Mouse (Mus musculus) hindbrain, embryonic 10.5 days (tissue): ENCODE measurements around the gene Dixdc1. TPM values are rescaled to one million over a fixed set of nuclear protein-coding genes. Genes with fewer than 3 reads are reported as not detected.

Experiments
- DNase-seq: peaks from one replicate; pipeline ENCODE4 v3.0.0-alpha.2; 2017; ENCODE audit warnings: low spot score
- H3K27ac ChIP-seq: fragments of 300-500 bp; sonication (generic); 2 replicates; pipeline ENCODE4 v1.5.1; 2016; ENCODE audit warnings: mild to moderate bottlenecking, moderate library complexity
- H3K27me3 ChIP-seq: fragments of 300-500 bp; sonication (generic); 2 replicates; pipeline ENCODE4 v1.6.1; 2016; ENCODE audit warnings: mild to moderate bottlenecking; ENCODE audit not compliant: poor library complexity, insufficient read depth, severe bottlenecking
- H3K36me3 ChIP-seq: fragments of 300-500 bp; sonication (generic); 2 replicates; pipeline ENCODE4 v1.6.1; 2016; ENCODE audit warnings: mild to moderate bottlenecking, moderate library complexity
- H3K4me1 ChIP-seq: fragments of 300-500 bp; sonication (generic); replicated peaks from 2 replicates; pipeline ENCODE4 v1.6.1; 2016; ENCODE audit warnings: mild to moderate bottlenecking
- H3K4me3 ChIP-seq: fragments of 300-500 bp; sonication (generic); 2 replicates; pipeline ENCODE4 v1.5.1; 2016; ENCODE audit warnings: mild to moderate bottlenecking, moderate library complexity
- H3K9me3 ChIP-seq: fragments of 300-500 bp; sonication (generic); 2 replicates; pipeline ENCODE4 v1.6.1; 2016; ENCODE audit warnings: mild to moderate bottlenecking, moderate library complexity
- WGBS: fragments of 180-500 bp; shearing (Covaris S2); methylation state at CpG from one replicate; pipeline ENCODE4 v1.1.7; 2016; 5-methylcytosine and 5-hydroxymethylcytosine counted together
- polyA plus RNA-seq: library from polyadenylated mRNA; unstranded; fragments of >200 nt; fragmentation: Nextera tagmentation; extraction: Ambion mirVana; gene quantifications from 2 replicates; pipeline ENCODE4 v1.2.1, GENCODE M21; 2016

The Dixdc1 gene
- polyA plus RNA-seq, 1 experiment from 2014 or later = 21.4 TPM

GRCm38 (mm10) chr9:50711337-50711736 lies 28.0 kb downstream of the Dixdc1 start:
- Histone ChIP-seq H3K27ac (no peak overlapping the region), H3K4me1 (no peaks in the 10 kb centered on the region), H3K27me3 (no peaks in the 10 kb centered on the region), H3K9me3 (no peaks in the 10 kb centered on the region), H3K36me3 (peaks cover 13% of the 10 kb centered on the region), H3K4me3 (no peak overlapping the region)
- 89% methylated on average over 4 of the region's 4 CpGs for WGBS
- DNase-seq = no peak

GRCm38 (mm10) chr9:50709108-50709507 lies 30.2 kb downstream of the Dixdc1 start:
- Histone ChIP-seq H3K36me3 (peaks cover 19% of the 10 kb centered on the region), H3K27me3 (no peaks in the 10 kb centered on the region), H3K4me3 (no peak overlapping the region), H3K9me3 (no peaks in the 10 kb centered on the region), H3K27ac (no peak overlapping the region), H3K4me1 (0 out of 2 replicates have a peak, but pooled peaks cover 3% of the 10 kb centered on the region)
- DNase-seq = peak; percentile 48
- WGBS = 38% methylated on average over 2 of the region's 2 CpGs

DNA sequence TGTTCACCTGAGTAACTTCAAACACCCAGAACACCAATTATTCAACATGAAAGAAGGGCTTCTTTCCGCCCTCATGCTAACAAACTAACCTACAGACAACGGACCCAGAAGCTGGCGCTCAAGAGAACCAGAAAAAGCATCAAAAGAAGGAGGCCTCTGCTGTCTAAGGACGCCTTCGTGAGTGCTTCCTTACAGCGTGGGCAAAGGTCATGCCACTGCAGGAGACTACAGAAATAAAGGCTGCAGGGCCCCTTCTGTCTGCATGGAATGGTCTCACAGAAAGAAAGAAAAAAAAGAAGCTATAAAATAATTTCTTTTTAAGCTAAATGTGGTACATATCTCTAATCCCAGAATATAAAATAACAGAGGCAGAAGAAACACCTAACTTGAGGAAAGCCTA lies 34.4 kb downstream of the Dixdc1 start:
- Histone ChIP-seq H3K36me3 (peaks cover 30% of the 10 kb centered on the region), H3K27ac (no peak overlapping the region), H3K4me1 (0 out of 2 replicates have a peak, but pooled peaks cover 3% of the 10 kb centered on the region), H3K9me3 (no peaks in the 10 kb centered on the region), H3K27me3 (peaks cover 24% of the 10 kb centered on the region), H3K4me3 (no peak overlapping the region)
- DNase-seq = no peak
- 45% methylated on average over 6 of the region's 6 CpGs for WGBS

DNA sequence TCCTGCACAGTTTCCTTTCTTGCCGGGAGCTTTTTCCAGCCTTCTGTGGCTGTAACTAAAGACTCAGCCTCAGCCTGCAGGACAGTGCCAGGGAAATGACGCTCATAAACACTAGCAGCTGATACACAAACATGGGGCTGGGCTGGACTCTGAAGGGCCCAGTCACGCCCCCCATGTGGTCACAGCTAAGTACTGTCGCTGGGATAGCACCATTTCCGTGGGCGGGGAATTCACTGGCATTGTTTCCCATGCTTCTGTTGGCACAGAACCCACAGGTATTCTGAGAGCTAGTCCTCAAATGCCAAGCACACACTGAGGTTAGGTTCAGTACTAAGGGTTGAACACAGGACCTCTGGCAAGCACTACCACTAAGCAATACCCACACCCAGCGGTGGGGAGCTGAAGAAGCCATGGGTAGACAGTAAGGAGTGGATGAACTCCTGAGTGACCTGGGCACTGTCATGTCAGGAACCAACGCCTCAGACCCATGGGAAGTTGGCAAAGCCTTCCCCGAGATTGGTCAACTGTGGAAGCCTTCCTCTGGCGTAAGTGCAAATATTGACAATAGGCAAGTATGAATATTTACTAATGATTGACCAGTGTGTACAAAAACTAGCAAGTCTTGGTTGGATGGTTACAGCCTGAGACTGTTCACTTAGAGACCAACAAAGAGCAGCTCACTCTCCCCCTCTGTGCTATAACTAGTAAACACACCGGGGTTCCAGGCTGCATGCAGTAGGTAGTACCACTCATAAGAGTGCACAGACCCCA lies 38.2 kb downstream of the Dixdc1 start:
- Histone ChIP-seq H3K4me3 (no peak overlapping the region), H3K4me1 (peaks cover 38% of the 10 kb centered on the region), H3K36me3 (peaks cover 25% of the 10 kb centered on the region), H3K27me3 (peaks cover 39% of the 10 kb centered on the region), H3K9me3 (no peaks in the 10 kb centered on the region), H3K27ac (no peak overlapping the region)
- WGBS = 71% methylated on average over 11 of the region's 11 CpGs
- DNase-seq = no peak

DNA sequence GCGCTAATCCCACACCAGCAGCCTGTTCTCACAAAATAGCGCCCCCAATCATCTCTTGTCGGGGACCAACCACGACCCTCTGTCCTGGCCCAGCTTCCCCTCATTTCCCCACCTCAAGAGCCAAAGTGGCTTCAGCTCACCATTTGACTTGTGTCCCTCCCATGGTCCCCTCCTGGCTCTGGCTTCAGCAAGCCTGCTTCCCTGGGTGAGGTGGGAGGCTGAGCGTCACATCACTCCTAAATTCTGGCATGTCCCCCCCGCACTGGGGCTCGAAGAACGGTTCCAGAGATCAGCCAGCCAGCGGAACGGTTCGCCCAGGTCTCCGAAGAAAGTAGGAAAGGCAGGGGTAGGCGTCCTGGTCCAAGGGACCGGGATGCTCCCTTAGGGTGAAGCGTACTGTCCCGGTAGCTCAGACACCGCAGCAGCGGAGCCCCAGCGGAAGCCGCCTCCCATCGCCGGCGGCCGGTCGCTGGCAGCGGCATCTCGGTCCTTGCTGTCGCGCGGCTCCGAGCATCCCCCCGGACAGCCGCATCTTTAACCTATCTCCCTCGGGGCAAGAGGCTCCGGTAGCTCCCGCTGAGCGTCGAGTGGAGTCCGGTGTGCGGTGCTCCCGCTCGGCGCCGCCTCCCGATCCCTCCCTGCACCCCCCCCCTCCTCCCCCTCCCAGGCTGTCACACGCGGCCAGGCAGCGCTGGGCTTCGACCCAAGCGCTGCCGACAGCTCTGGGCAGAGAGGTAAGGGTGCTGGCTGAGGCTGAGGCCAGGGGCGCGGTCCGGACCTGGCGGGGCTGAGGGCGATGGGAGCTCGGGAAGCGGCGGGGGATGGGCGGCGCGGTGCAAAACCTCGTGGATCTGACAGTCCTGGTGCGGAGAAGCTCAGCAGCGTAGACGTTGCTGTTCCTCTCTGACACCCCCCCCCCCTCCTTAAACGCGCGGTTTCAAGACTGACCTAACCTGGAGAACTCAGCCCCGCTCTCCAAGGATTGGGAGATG lies 40.6 kb downstream of the Dixdc1 start:
- Histone ChIP-seq H3K9me3 (no peaks in the 10 kb centered on the region), H3K4me3 (peak overlapping the region; percentile 68), H3K27me3 (peaks cover 39% of the 10 kb centered on the region), H3K4me1 (peaks cover 43% of the 10 kb centered on the region), H3K36me3 (peaks cover 28% of the 10 kb centered on the region), H3K27ac (peak overlapping the region; percentile 78)
- WGBS = under 1% methylated on average over 70 of the region's 70 CpGs
- DNase-seq = peak; percentile 58

- Histone ChIP-seq H3K36me3 (peaks cover 30% of the 10 kb centered on the region), H3K27ac (peak overlapping the region; percentile 88), H3K4me3 (peak overlapping the region; percentile 68), H3K9me3 (no peaks in the 10 kb centered on the region), H3K4me1 (peaks cover 54% of the 10 kb centered on the region), H3K27me3 (peaks cover 37% of the 10 kb centered on the region)
- whole genome bisulfite sequencing = under 1% methylated on average over 12 of the region's 12 CpGs
- DNase-seq = peak; percentile 70
These were observed 41.6 kb downstream of the Dixdc1 start for GRCm38 (mm10) chr9:50697706-50698041.

- no peaks in the 10 kb centered on the region for H3K9me3 ChIP-seq
- peaks cover 27% of the 10 kb centered on the region for H3K36me3 ChIP-seq
- peak overlapping the region; percentile 88 for H3K27ac ChIP-seq
- peaks cover 59% of the 10 kb centered on the region for H3K4me1 ChIP-seq
- WGBS = 39% methylated on average over 12 of the region's 12 CpGs
- peak overlapping the region; percentile 68 for H3K4me3 ChIP-seq
- peaks cover 37% of the 10 kb centered on the region for H3K27me3 ChIP-seq
- peak; percentile 43 for DNase-seq
These were observed 42.2 kb downstream of the Dixdc1 start for GRCm38 (mm10) chr9:50696851-50697705.

- H3K4me1 ChIP-seq = peaks cover 61% of the 10 kb centered on the region
These were observed 44.2 kb downstream of the Dixdc1 start for GRCm38 (mm10) chr9:50695153-50695552.

GRCm38 (mm10) chr9:50693631-50694030 lies 45.7 kb downstream of the Dixdc1 start:
- WGBS = 21% methylated on average over 10 of the region's 10 CpGs
- Histone ChIP-seq H3K4me1 (peaks cover 52% of the 10 kb centered on the region), H3K9me3 (no peaks in the 10 kb centered on the region), H3K27ac (peak overlapping the region; percentile 54), H3K27me3 (peaks cover 3% of the 10 kb centered on the region; the same call in 1 of the 2 replicates), H3K4me3 (no peak overlapping the region), H3K36me3 (peaks cover 24% of the 10 kb centered on the region)
- DNase-seq = peak; percentile 50

More at GRCm38 (mm10) chr9:50695153-50695552, 44.2 kb downstream of the Dixdc1 start:
- no peak overlapping the region for H3K4me3 ChIP-seq
- WGBS = 87% methylated on average over 6 of the region's 6 CpGs
- no peak for DNase-seq
- H3K27me3 ChIP-seq = peaks cover 18% of the 10 kb centered on the region
- peaks cover 13% of the 10 kb centered on the region for H3K36me3 ChIP-seq
- no peak overlapping the region for H3K27ac ChIP-seq
- H3K9me3 ChIP-seq = no peaks in the 10 kb centered on the region

DNA sequence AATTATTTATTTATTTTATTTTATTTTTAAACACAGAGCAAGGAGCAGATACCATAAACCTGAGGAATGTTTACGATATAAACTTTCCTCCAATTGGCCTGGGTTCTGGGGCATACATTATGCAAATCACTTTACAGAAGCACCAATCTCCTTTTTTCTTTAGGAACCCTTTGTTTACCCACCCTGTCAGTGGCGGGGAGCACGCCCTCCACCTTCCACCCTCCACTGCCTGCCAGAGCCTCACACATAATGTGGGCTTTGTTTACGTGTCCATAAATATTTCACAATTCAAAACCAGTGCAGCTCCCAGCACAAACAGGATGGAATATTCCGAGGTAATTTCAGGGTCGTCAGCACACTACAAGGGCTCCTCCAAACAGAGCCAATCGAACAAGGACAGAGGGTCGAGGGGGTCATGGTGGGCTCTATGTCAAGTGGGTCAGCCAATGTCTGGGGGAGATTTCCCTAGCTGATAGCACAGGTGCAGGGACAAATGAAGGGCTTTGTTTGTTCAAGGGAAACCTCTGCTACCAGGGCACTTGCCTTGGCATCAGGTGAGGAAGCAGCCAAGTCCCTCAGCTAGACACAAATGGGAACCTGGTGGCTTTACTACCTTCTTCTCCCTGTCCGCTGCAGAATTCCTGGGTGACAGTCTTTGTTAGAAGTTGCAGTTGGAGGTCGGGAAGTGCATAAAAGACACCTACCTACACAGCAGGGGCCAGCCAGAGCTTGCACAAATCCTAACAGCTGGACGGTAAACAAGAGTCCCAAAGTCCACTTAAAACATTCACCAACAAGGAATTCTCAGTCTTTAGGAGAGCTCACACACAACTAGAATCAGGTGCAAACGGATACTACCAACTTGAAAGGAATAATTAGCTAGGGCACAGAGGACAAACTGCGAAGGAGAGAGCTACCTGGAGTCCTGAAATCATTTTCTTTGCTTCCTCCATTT lies 46.4 kb downstream of the Dixdc1 start:
- Histone ChIP-seq H3K4me1 (peaks cover 44% of the 10 kb centered on the region), H3K27me3 (no peaks in the 10 kb centered on the region), H3K4me3 (peak overlapping the region; percentile 16; the same call in 1 of the 2 replicates), H3K36me3 (peaks cover 29% of the 10 kb centered on the region), H3K27ac (peak overlapping the region; percentile 54), H3K9me3 (no peaks in the 10 kb centered on the region)
- WGBS = 20% methylated on average over 13 of the region's 13 CpGs
- DNase-seq = peak; percentile 40

GRCm38 (mm10) chr9:50686866-50687652 lies 52.3 kb downstream of the Dixdc1 start:
- Histone ChIP-seq H3K4me3 (no peak overlapping the region), H3K36me3 (peaks cover 62% of the 10 kb centered on the region), H3K27ac (no peak overlapping the region), H3K27me3 (no peaks in the 10 kb centered on the region), H3K9me3 (no peaks in the 10 kb centered on the region), H3K4me1 (peaks cover 2% of the 10 kb centered on the region)
- 88% methylated on average over 6 of the region's 6 CpGs for WGBS
- no peak for DNase-seq
